Mouse (Mus musculus): ENCODE measurements around the gene S1pr4.

DNA sequence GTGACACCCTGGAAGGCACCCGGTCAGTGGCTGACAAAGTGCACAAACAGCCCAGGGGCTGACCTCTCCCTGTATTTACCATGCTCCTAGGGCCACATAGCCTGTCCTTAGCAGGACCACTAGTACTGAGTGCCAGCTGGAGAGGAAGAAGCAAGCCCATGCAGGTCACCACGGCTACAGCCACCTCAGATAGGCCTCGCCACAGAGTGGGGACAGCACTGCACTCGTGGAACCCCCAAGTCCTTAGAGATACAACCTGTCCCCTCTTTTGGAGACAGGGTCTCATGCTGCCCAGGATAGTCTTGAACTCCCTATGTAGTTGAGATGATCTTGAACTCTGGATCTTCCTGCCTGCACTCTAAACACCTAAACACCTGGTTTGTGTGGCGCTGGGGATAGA is 41.4 kb upstream of the S1pr4 start:
- no peak for TF ChIP-seq POLR2A (IDR thresholded peaks at IDR 0.05; ENCODE audit: insufficient read length, low read depth)
- no peak for TF ChIP-seq CEBPB (IDR thresholded peaks at IDR 0.05; ENCODE audit: insufficient read depth, poor library complexity, severe bottlenecking)
- TF ChIP-seq E2F4 (IDR thresholded peaks at IDR 0.05; ENCODE audit: insufficient read depth) = no peak
- TF ChIP-seq TCF3 (IDR thresholded peaks at IDR 0.05; ENCODE audit: insufficient read length, low read depth) = no peak
- no peak for TF ChIP-seq MAX (IDR thresholded peaks at IDR 0.05; ENCODE audit: low read depth)
- no peak for TF ChIP-seq MYOG (IDR thresholded peaks at IDR 0.05; ENCODE audit: control insufficient read depth in 1 of 3, insufficient read depth in 1 of 3, insufficient read length in 2 of 3, low read depth in 2 of 3)
- no peak for TF ChIP-seq POLR2AphosphoS2 (IDR thresholded peaks at IDR 0.05; ENCODE audit: insufficient read length, low read depth)

Measured in myocyte (in vitro differentiated cells).